Mouse (Mus musculus): ENCODE measurements around the gene Npm1. TPM values are rescaled to one million over a fixed set of nuclear protein-coding genes. Genes with fewer than 3 reads are reported as not detected.

Gene Npm1
- polyA plus RNA-seq, 1 experiment from 2014 or later, result 704 TPM

DNA sequence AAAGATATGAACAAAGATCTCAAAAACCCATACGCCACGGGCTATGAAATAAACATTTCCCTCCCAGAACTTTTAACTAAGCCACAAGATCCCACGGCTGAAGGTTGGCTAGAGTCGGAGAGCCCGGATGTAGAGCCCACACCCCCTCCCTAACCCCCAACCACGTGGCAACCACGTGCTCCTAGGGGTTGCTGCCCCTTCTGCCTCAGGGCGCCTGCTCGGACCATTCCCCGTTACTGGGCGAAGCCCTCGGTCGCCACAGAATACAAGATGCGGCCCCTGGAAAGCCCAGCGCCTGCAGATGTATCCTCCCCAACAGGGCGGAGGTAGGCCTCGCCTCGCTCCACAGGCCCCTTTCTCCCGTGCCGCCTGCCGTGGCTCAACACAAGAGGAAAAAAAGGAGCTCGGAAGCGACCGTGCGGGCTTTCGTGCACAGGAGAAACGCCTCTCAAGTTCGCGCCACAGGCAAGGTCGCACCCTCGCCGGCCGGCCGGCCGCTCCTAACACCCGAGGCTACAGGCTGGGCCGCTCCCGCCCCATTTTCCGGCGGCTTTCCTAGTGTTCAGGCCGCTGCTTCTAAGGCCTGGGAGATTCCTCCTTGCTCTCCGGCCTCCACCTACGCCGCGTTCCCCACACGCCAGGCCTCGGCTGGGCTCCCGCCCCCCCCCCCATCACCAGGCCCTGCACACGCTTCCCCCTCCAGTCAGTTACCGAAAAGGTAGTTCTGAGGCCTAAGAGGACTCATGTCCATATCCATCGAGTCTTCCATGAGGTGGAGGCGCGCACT is 602 bp downstream of the Npm1 start:
- Histone ChIP-seq H3K36me3 (ENCODE audit: control insufficient read depth, insufficient read depth, low read length) (peaks cover 15% of the 10 kb centered on the region; the same call in 1 of the 2 replicates), H3K4me3 (replicated peaks; ENCODE audit: low read length) (peak overlapping the region; percentile 88), H3K9ac (ENCODE audit: low read length) (peak overlapping the region; percentile 97), H3K27me3 (ENCODE audit: control insufficient read depth, insufficient read depth, low read length) (no peaks in the 10 kb centered on the region), H3K9me3 (replicated peaks; ENCODE audit: control insufficient read depth, low read length) (no peaks in the 10 kb centered on the region), H3K4me2 (ENCODE audit: low read depth, low read length) (peak overlapping the region; percentile 84), H3K27ac (ENCODE audit: low read length) (peak overlapping the region; percentile 88), H3K4me1 (ENCODE audit: control insufficient read depth, insufficient read depth, low read length) (peaks cover 7% of the 10 kb centered on the region; the same call in 1 of the 2 replicates)
- 3% methylated on average over 49 of the region's 53 CpGs for WGBS
- peak; percentile 54 for ATAC-seq (ENCODE audit: insufficient read depth, low FRiP score)

GRCm38 (mm10) chr11:33159741-33160140 is 3.3 kb downstream of the Npm1 start:
- H3K36me3 ChIP-seq (ENCODE audit: control insufficient read depth, insufficient read depth, low read length), result peaks cover 24% of the 10 kb centered on the region

GRCm38 (mm10) chr11:33157453-33158196 is 5.4 kb downstream of the Npm1 start:
- WGBS, result 65% methylated on average over 2 of the region's 2 CpGs
- Histone ChIP-seq H3K9ac (ENCODE audit: low read length) (no peak overlapping the region), H3K27me3 (ENCODE audit: control insufficient read depth, insufficient read depth, low read length) (no peaks in the 10 kb centered on the region), H3K36me3 (ENCODE audit: control insufficient read depth, insufficient read depth, low read length) (peaks cover 26% of the 10 kb centered on the region), H3K4me1 (ENCODE audit: control insufficient read depth, insufficient read depth, low read length) (peaks cover 2% of the 10 kb centered on the region; the same call in 1 of the 2 replicates), H3K9me3 (replicated peaks; ENCODE audit: control insufficient read depth, low read length) (no peaks in the 10 kb centered on the region), H3K4me3 (replicated peaks; ENCODE audit: low read length) (no peak overlapping the region), H3K27ac (ENCODE audit: low read length) (no peak overlapping the region), H3K4me2 (ENCODE audit: low read depth, low read length) (no peak overlapping the region)
- no peak for ATAC-seq (ENCODE audit: insufficient read depth, low FRiP score)

More at GRCm38 (mm10) chr11:33159741-33160140, 3.3 kb downstream of the Npm1 start:
- Histone ChIP-seq H3K27me3 (ENCODE audit: control insufficient read depth, insufficient read depth, low read length) (no peaks in the 10 kb centered on the region), H3K9me3 (replicated peaks; ENCODE audit: control insufficient read depth, low read length) (no peaks in the 10 kb centered on the region), H3K4me3 (replicated peaks; ENCODE audit: low read length) (no peak overlapping the region), H3K4me1 (ENCODE audit: control insufficient read depth, insufficient read depth, low read length) (peaks cover 7% of the 10 kb centered on the region; the same call in 1 of the 2 replicates), H3K4me2 (ENCODE audit: low read depth, low read length) (no peak overlapping the region), H3K9ac (ENCODE audit: low read length) (no peak overlapping the region), H3K27ac (ENCODE audit: low read length) (no peak overlapping the region)
- no peak for ATAC-seq (ENCODE audit: insufficient read depth, low FRiP score)
- 91% methylated on average over 3 of the region's 3 CpGs for WGBS

DNA sequence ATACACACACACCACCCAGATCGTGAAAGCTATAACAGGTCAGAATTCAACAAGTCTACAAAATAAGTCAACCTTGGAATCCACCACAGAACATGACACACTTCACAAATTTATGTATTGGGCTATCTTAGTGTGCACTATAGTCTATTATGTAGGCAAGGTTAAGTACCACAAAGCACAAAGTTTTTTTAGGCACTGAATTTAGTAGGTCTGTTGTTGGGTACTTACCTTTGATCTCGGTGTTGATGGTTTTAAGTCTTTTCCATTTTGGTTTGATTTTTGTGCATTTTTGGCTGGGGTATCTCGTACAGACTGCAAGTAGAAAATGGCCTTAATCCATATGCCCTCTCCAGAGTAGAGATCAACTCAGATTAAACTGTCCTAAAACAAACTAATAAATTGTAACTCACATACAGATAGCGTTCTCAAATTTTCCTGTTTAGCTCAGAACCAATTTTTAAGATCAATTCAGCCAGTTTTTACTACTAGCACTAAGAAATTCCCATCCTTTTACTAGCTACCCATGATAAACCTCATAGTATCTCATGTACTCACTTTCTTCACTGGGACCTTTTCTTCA is 6.5 kb downstream of the Npm1 start:
- WGBS, result 73% methylated on average over 4 of the region's 4 CpGs
- H3K4me1 ChIP-seq (ENCODE audit: control insufficient read depth, insufficient read depth, low read length), result peaks cover 2% of the 10 kb centered on the region; the same call in 1 of the 2 replicates
- no peak for ATAC-seq (ENCODE audit: insufficient read depth, low FRiP score)

DNA sequence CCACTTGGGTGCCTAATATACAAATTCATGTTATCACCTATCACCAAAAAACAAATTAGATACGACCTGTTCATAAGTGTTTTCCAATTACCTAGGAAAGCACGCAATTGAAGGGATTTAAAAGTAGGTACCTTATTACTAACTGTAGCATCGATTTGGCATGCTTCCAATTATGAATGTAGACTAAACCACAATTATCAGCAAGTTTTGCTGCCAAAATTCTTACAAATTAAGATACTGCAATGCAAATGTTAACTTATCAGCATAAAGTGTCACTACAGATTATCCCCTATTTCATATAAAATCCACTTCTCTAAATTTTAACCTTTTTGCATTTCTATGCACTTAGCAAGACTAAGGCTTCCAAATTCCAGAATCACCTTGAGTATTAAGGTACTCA is 8.5 kb downstream of the Npm1 start:
- no peak overlapping the region for H3K4me3 ChIP-seq (replicated peaks; ENCODE audit: low read length)
- 86% methylated on average over 3 of the region's 3 CpGs for WGBS
- peaks cover 1% of the 10 kb centered on the region; the same call in 1 of the 2 replicates for H3K4me1 ChIP-seq (ENCODE audit: control insufficient read depth, insufficient read depth, low read length)
- H3K9me3 ChIP-seq (replicated peaks; ENCODE audit: control insufficient read depth, low read length), result no peaks in the 10 kb centered on the region
- ATAC-seq (ENCODE audit: insufficient read depth, low FRiP score), result no peak
- H3K27me3 ChIP-seq (ENCODE audit: control insufficient read depth, insufficient read depth, low read length), result no peaks in the 10 kb centered on the region
- H3K9ac ChIP-seq (ENCODE audit: low read length), result no peak overlapping the region
- no peak overlapping the region for H3K27ac ChIP-seq (ENCODE audit: low read length)
- peaks cover 19% of the 10 kb centered on the region for H3K36me3 ChIP-seq (ENCODE audit: control insufficient read depth, insufficient read depth, low read length)
- H3K4me2 ChIP-seq (ENCODE audit: low read depth, low read length), result no peak overlapping the region

More for the DNA sequence above, 6.5 kb downstream of the Npm1 start:
- Histone ChIP-seq H3K4me2 (ENCODE audit: low read depth, low read length) (no peak overlapping the region), H3K27ac (ENCODE audit: low read length) (no peak overlapping the region), H3K4me3 (replicated peaks; ENCODE audit: low read length) (no peak overlapping the region), H3K27me3 (ENCODE audit: control insufficient read depth, insufficient read depth, low read length) (no peaks in the 10 kb centered on the region), H3K9ac (ENCODE audit: low read length) (no peak overlapping the region), H3K36me3 (ENCODE audit: control insufficient read depth, insufficient read depth, low read length) (peaks cover 26% of the 10 kb centered on the region), H3K9me3 (replicated peaks; ENCODE audit: control insufficient read depth, low read length) (no peaks in the 10 kb centered on the region)

DNA sequence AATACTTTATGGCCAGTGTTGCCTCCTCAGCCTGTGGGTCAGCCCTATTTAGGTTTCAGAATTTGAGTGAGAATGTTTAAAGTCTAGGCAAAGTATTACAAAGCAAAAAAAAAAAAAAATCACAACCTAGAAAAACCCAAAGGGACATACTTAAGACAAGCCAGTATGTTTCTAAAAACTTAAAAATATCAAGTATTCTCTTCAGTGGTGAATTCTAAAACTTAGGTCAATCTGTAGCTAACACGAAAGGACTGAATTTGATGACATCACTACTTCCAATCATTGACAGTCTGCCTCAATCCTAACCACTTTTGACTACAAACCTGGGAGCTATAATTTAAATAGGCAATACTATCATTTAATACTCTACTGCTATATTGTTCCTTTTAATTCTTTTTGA is 10.0 kb downstream of the Npm1 start:
- H3K9ac ChIP-seq (ENCODE audit: low read length), result no peak overlapping the region
- peaks cover 5% of the 10 kb centered on the region; the same call in 1 of the 2 replicates for H3K4me1 ChIP-seq (ENCODE audit: control insufficient read depth, insufficient read depth, low read length)
- no peak overlapping the region for H3K4me2 ChIP-seq (ENCODE audit: low read depth, low read length)
- no peak overlapping the region for H3K27ac ChIP-seq (ENCODE audit: low read length)
- H3K36me3 ChIP-seq (ENCODE audit: control insufficient read depth, insufficient read depth, low read length), result peaks cover 16% of the 10 kb centered on the region
- H3K27me3 ChIP-seq (ENCODE audit: control insufficient read depth, insufficient read depth, low read length), result no peaks in the 10 kb centered on the region
- WGBS, result 96% methylated on average over 1 of the region's 1 CpGs
- ATAC-seq (ENCODE audit: insufficient read depth, low FRiP score), result no peak
- H3K4me3 ChIP-seq (replicated peaks; ENCODE audit: low read length), result no peak overlapping the region
- H3K9me3 ChIP-seq (replicated peaks; ENCODE audit: control insufficient read depth, low read length), result no peaks in the 10 kb centered on the region

DNA sequence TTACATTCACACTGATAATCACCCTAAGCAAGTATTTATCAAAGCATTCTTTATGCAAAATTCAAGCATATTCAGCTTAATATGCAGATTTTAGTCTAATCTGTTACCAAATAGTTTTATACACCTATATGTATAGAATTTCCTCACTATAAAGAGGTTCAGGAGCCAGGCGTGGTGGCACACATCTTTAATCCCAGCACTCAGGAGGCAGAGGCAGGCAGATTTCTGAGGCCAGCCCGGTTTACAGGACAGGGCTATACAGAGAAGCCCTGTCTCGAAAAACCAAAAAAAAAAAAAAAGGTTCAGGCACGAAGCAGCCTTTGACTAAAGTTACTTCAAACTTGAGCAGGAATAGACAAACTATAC is 11.2 kb downstream of the Npm1 start:
- Histone ChIP-seq H3K36me3 (ENCODE audit: control insufficient read depth, insufficient read depth, low read length) (peaks cover 13% of the 10 kb centered on the region), H3K4me3 (replicated peaks; ENCODE audit: low read length) (no peak overlapping the region), H3K4me2 (ENCODE audit: low read depth, low read length) (no peak overlapping the region), H3K4me1 (ENCODE audit: control insufficient read depth, insufficient read depth, low read length) (peaks cover 10% of the 10 kb centered on the region; the same call in 1 of the 2 replicates), H3K9ac (ENCODE audit: low read length) (no peak overlapping the region), H3K27ac (ENCODE audit: low read length) (no peak overlapping the region), H3K27me3 (ENCODE audit: control insufficient read depth, insufficient read depth, low read length) (peaks cover 4% of the 10 kb centered on the region; the same call in 1 of the 2 replicates), H3K9me3 (replicated peaks; ENCODE audit: control insufficient read depth, low read length) (no peaks in the 10 kb centered on the region)
- no peak for ATAC-seq (ENCODE audit: insufficient read depth, low FRiP score)
- WGBS, result 76% methylated on average over 4 of the region's 4 CpGs

DNA sequence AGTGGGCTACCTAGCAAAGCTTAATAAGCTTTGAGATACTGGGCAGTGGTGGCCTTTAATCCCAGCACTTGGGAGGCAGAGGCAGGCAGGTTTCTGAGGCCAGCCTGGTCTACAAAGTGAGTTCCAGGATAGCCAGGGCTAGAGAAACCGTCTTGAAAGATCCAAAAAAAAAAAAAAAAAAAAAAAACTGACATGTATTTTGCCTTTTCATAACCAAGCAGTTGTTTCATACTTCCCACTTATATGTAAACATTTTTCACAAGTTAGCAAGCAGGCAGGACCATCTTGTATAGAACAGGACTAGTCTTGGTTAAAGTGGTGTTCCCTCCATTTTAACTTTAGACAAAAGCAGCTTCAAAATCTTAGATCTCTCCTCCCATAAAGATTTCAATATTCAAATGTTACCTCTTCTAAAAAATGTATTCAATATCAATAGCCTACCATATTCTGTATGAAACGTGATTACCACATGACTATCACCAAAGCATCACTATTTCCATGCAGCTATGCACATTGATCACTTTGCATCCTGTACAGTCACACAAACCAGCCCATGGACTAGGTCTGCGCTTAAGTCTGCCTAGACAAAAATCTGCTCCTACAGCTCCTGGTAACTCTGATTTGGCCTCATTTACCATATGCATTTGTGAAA is 11.8 kb downstream of the Npm1 start:
- Histone ChIP-seq H3K9me3 (replicated peaks; ENCODE audit: control insufficient read depth, low read length) (no peaks in the 10 kb centered on the region), H3K36me3 (ENCODE audit: control insufficient read depth, insufficient read depth, low read length) (peaks cover 8% of the 10 kb centered on the region), H3K4me2 (ENCODE audit: low read depth, low read length) (no peak overlapping the region), H3K4me3 (replicated peaks; ENCODE audit: low read length) (no peak overlapping the region), H3K27ac (ENCODE audit: low read length) (no peak overlapping the region), H3K9ac (ENCODE audit: low read length) (no peak overlapping the region), H3K4me1 (ENCODE audit: control insufficient read depth, insufficient read depth, low read length) (peaks cover 13% of the 10 kb centered on the region; the same call in 1 of the 2 replicates), H3K27me3 (ENCODE audit: control insufficient read depth, insufficient read depth, low read length) (peaks cover 8% of the 10 kb centered on the region; the same call in 1 of the 2 replicates)
- 63% methylated on average over 3 of the region's 3 CpGs for WGBS
- ATAC-seq (ENCODE audit: insufficient read depth, low FRiP score), result no peak
